Mouse (Mus musculus) central nervous system, embryonic 14 days (tissue): Measurements from ENCODE around the gene Heatr1. TPM values are rescaled to one million over a fixed set of nuclear protein-coding genes. Genes with fewer than 3 reads are reported as not detected.

Experiments
- polyA plus RNA-seq: library from polyadenylated mRNA; depleted of rRNA; stranded (reverse); fragments of >200 nt; gene quantifications from 2 replicates; pipeline ENCODE4 v1.2.3, GENCODE M21; 2012; rRNA removed

Gene Heatr1
- polyA plus RNA-seq = 29.2 TPM in 2 replicates

DNA sequence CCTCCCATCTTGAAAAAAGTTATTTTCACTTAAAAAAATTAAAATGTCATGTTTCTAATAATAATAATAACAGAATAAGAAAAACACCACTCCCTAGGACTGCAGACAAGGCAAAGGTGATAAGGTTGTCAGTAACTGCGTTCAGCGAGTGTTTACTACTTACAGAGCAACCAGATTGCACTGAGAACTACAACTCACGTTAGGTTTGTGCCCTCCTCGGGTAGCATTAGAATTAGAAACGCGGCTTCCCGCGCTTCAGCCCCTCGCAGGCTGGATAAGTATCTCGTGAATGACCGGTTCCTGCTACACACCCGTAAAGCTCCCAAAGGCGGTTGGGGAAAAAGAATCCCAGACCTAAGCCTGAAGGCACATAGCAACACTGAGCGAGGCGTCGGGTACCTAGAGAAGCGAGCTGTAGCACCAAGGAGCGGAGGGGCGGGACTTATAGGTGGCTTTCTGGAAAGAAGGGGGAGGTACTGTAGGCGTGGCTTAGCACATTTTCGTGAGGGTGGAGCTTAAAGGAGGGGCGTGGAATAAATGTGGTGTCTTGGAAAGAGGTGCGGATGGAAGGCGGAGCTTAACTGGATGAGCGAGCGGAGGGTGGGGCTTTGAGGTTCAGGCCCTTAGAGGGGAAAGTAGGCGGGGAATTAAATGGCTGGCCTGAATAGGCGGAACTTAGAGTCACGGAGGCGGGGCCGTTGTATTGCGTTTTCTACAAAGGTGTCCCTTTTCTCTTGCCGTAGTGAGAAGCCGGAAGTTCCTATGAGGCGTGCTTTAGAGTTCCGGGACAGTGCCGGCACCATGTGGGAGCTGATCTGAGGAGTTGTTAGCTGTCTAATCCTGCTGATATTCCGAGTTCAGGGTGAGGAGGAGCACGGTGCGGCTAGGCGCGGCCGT lies at the start of gene Heatr1:
Gene Heatr1 (plus strand): TSS at position 419 of the 897 bp plus-strand sequence.

DNA sequence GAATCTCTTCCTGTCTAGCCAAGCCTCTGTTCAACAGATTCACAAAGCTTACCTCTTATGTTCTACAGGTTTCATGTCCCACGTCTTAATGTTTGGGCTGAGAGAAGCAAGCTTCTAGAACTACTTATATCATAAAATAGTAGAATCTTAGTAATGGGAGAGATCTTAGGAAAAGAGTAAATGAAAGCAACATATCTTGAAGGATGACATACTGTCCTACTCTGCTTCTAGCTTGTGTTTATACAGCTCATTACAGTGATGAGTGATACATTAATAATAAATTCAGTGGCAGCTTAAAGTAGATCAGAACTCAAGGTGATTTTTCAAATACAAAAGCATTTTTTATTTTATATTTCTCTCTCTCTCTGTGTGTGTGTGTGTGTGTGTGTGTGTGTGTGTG lies 70.0 kb downstream of the Heatr1 start, which contains the start of gene Lgals8:
Gene Lgals8 (minus strand): TSS at position 101 of the 400 bp plus-strand sequence.

Other genes starting within 250 kb of the Heatr1 start
- 8.2 and 8.9 TPM in 2 replicates for gene Mtr, start 136.9 kb upstream of the Heatr1 start, polyA plus RNA-seq
- 3.3 and 24.0 TPM in 2 replicates for gene Actn2, start 54.3 kb upstream of the Heatr1 start, polyA plus RNA-seq
- gene Lgals8, start 69.9 kb downstream of the Heatr1 start, polyA plus RNA-seq = 19.6 and 24.5 TPM in 2 replicates
- gene Edaradd, start 125.4 kb downstream of the Heatr1 start, polyA plus RNA-seq = 0.54 and 0.88 TPM in 2 replicates
- gene Ero1lb, start 170.8 kb downstream of the Heatr1 start, polyA plus RNA-seq = 5.7 and 6.1 TPM in 2 replicates